Mouse (Mus musculus) kidney, embryonic 14.5 days (tissue): ENCODE measurements around the gene Tyw5. TPM values are rescaled to one million over a fixed set of nuclear protein-coding genes. Genes with fewer than 3 reads are reported as not detected.

Source experiments
- ATAC-seq: fragments of 200-750 bp; cut with Nextera tagmentation; 2 replicates; pipeline ENCODE4 v1.8.0; 2017; ENCODE audit warnings: moderate number of reproducible peaks, mild to moderate bottlenecking, moderate TSS enrichment, moderate library complexity; ENCODE audit not compliant: low FRiP score, low TSS enrichment
- H3K27ac ChIP-seq: fragments of 300-500 bp; sonication (generic); 2 replicates; pipeline ENCODE4 v1.5.1; 2014; ENCODE audit warnings: low read depth, mild to moderate bottlenecking, low read length, moderate library complexity, mixed read lengths
- H3K27me3 ChIP-seq: fragments of 300-500 bp; sonication (generic); 2 replicates; pipeline ENCODE4 v1.6.1; 2014; ENCODE audit warnings: mild to moderate bottlenecking, low read length; ENCODE audit not compliant: control insufficient read depth, insufficient read depth
- H3K36me3 ChIP-seq: fragments of 300-500 bp; sonication (generic); 2 replicates; pipeline ENCODE4 v1.6.1; 2014; ENCODE audit warnings: low read length, mixed read lengths; ENCODE audit not compliant: control insufficient read depth, insufficient read depth
- H3K4me1 ChIP-seq: fragments of 300-500 bp; sonication (generic); 2 replicates; pipeline ENCODE4 v1.6.1; 2014; ENCODE audit warnings: low read length, mixed read lengths; ENCODE audit not compliant: control insufficient read depth, insufficient read depth
- H3K4me2 ChIP-seq: fragments of 300-500 bp; sonication (generic); replicated peaks from 2 replicates; pipeline ENCODE4 v1.6.1; 2014; ENCODE audit warnings: low read depth, mild to moderate bottlenecking, low read length
- H3K4me3 ChIP-seq: fragments of 300-500 bp; sonication (generic); 2 replicates; pipeline ENCODE4 v1.5.1; 2014; ENCODE audit warnings: mild to moderate bottlenecking, low read length
- H3K9ac ChIP-seq: fragments of 300-500 bp; sonication (generic); 2 replicates; pipeline ENCODE4 v1.6.1; 2014; ENCODE audit warnings: low read depth, mild to moderate bottlenecking, low read length, moderate library complexity
- H3K9me3 ChIP-seq: fragments of 300-500 bp; sonication (generic); 2 replicates; pipeline ENCODE4 v1.6.1; 2016; ENCODE audit warnings: low read length; ENCODE audit not compliant: control insufficient read depth
- WGBS: fragments of 180-500 bp; shearing (Covaris S2); extraction: QIAGEN DNeasy Blood & Tissue Kit; methylation state at CpG from one replicate; pipeline ENCODE4 v1.1.7; 2014; 5-methylcytosine and 5-hydroxymethylcytosine counted together
- polyA plus RNA-seq: library from polyadenylated mRNA; unstranded; fragments of >200 nt; fragmentation: Nextera tagmentation; extraction: Ambion mirVana; gene quantifications from 2 replicates; pipeline ENCODE4 v1.2.1, GENCODE M21; 2014

Tyw5 gene
- polyA plus RNA-seq = 24.8 and 30.2 TPM in 2 replicates

DNA sequence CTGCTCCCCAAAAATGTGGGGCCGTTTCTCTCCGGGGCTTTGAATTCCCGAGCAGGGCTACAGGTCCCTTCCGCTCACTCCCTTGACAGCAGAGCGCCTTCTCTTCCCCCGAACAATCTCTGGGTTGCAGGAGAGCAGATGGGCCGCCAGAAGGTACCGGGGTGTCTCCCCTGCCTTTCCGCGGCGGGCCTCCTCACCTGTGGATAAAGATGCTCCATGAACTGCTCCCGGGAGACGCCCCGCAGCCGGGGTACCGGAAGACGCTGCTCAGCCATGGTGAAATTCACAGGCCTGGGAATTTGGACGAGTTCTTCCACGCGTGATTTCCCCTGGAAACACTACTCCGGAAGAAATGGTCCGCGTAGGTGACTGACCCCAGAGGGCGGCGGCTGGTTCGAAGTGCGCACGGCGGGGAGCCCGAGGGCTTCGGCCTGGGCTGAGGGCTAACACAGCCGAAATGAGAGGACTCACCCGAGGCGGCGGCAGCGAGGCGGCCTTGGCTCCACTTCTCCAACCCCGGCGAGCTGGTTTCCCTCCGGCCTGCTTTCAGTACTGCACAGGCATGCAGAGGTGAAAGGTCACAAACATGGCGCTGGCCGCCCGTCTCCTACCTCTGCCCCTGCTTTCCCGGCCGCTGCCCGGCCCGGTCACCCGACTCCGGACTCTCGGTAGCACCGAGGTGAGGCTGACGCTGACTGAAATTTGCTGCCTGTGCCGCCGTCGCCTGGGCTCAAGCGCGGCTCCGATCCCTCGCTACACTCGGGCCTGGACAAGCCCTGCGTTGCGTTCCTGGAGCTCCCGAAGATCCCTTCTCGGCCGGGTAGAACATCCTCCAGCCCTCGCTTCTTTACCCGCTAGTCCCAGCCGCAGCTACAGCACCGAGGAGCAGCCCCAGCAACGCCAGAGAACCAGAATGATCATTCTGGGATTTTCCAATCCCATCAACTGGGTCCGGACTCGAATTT is at the start of gene Tyw5, which contains the start of gene Maip1:
Gene Tyw5 (minus strand): TSS at position 915 of the 965 bp plus-strand sequence.
Gene Maip1 (plus strand): TSS at position 142 of the 965 bp plus-strand sequence.
- ATAC-seq = peak; percentile 94
- Histone ChIP-seq H3K36me3 (no peaks in the 10 kb centered on the region), H3K27me3 (no peaks in the 10 kb centered on the region), H3K27ac (peak within 1 kb of the TSS; percentile 95), H3K4me2 (peak within 1 kb of the TSS; percentile 68), H3K9ac (peak within 1 kb of the TSS; percentile 92), H3K4me1 (peaks cover 15% of the 10 kb centered on the region; the same call in 1 of the 2 replicates), H3K9me3 (no peaks in the 10 kb centered on the region), H3K4me3 (peak within 1 kb of the TSS; percentile 93)
- under 1% methylated on average over 72 of the region's 72 CpGs for WGBS

GRCm38 (mm10) chr1:57450241-57450640 is 43.3 kb upstream of the Tyw5 start:
- H3K36me3 ChIP-seq = no peaks in the 10 kb centered on the region
- no peak overlapping the region for H3K4me3 ChIP-seq
- 95% methylated on average over 1 of the region's 1 CpGs for WGBS
- H3K4me1 ChIP-seq = no peaks in the 10 kb centered on the region
- no peaks in the 10 kb centered on the region for H3K27me3 ChIP-seq
- H3K27ac ChIP-seq = no peak overlapping the region
- H3K4me2 ChIP-seq = no peak overlapping the region
- H3K9me3 ChIP-seq = no peaks in the 10 kb centered on the region
- no peak for ATAC-seq
- H3K9ac ChIP-seq = no peak overlapping the region

DNA sequence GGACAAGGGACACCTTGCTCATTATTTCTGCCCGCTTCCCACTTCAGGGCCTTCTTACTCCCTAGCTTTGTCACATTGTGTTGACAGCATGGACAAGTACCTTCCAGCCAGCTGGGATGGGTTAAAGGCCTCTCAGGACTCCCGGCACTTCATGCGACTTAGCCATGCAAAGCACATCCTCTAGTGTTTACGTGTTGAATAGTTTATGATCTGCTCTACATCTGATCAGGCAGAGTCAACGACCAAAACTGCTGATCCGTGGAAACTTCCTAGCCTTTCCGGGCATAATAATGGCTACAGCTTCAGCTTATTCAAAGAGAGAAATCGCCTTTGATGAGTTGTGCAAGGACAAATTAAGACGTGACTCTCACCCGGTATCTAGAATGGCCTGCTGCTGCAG is 38.8 kb upstream of the Tyw5 start:
- H3K27ac ChIP-seq = no peak overlapping the region; the same call in 1 of the 2 replicates
- no peak overlapping the region for H3K4me2 ChIP-seq
- ATAC-seq = peak; percentile 84
- no peak overlapping the region for H3K9ac ChIP-seq
- no peaks in the 10 kb centered on the region for H3K36me3 ChIP-seq
- H3K9me3 ChIP-seq = peaks cover 3% of the 10 kb centered on the region; the same call in 1 of the 2 replicates
- 30% methylated on average over 10 of the region's 10 CpGs for WGBS
- H3K4me3 ChIP-seq = no peak overlapping the region
- H3K4me1 ChIP-seq = no peaks in the 10 kb centered on the region
- no peaks in the 10 kb centered on the region for H3K27me3 ChIP-seq

GRCm38 (mm10) chr1:57440771-57441170 is 33.9 kb upstream of the Tyw5 start:
- Histone ChIP-seq H3K4me1 (no peaks in the 10 kb centered on the region), H3K4me2 (no peak overlapping the region), H3K9ac (no peak overlapping the region), H3K9me3 (peaks cover 3% of the 10 kb centered on the region; the same call in 1 of the 2 replicates), H3K27me3 (no peaks in the 10 kb centered on the region), H3K27ac (no peak overlapping the region), H3K4me3 (no peak overlapping the region), H3K36me3 (no peaks in the 10 kb centered on the region)
- WGBS = 62% methylated on average over 4 of the region's 4 CpGs
- ATAC-seq = no peak

DNA sequence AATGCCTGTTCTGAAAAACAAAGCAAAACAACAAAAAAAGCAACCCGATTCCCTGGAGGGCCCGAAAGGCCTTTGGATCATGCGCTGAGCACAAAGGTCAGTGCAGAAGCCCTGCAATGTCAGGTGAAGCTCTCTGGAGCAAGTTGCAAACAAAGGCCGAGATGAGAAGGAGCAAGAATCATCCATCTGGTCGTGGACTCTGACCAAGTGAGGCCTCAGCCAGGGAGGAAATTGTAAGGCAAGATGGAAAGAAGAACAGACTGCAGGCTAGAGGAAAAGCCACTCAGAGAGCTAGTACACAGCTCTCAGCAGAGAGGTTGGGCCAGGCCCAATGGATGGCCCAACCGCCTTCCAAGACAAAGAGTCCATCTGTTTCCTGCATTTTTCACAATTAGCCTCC is 32.1 kb upstream of the Tyw5 start:
- Histone ChIP-seq H3K4me3 (no peak overlapping the region), H3K4me1 (no peaks in the 10 kb centered on the region)
- WGBS = 83% methylated on average over 6 of the region's 6 CpGs

GRCm38 (mm10) chr1:57436954-57437353 is 30.1 kb upstream of the Tyw5 start:
- no peaks in the 10 kb centered on the region for H3K27me3 ChIP-seq
- 35% methylated on average over 9 of the region's 9 CpGs for WGBS
- no peak overlapping the region for H3K27ac ChIP-seq
- H3K4me2 ChIP-seq = peak overlapping the region; percentile 32
- H3K36me3 ChIP-seq = no peaks in the 10 kb centered on the region
- H3K4me1 ChIP-seq = no peaks in the 10 kb centered on the region
- no peak for ATAC-seq
- 0 out of 2 replicates have a peak overlapping the region, but pooled peaks have one; percentile 9 for H3K4me3 ChIP-seq
- peak overlapping the region; percentile 37; the same call in 1 of the 2 replicates for H3K9ac ChIP-seq
- H3K9me3 ChIP-seq = no peaks in the 10 kb centered on the region

More for the DNA sequence above, 32.1 kb upstream of the Tyw5 start:
- H3K36me3 ChIP-seq = no peaks in the 10 kb centered on the region
- H3K4me2 ChIP-seq = no peak overlapping the region
- no peak overlapping the region for H3K9ac ChIP-seq
- peaks cover 3% of the 10 kb centered on the region; the same call in 1 of the 2 replicates for H3K9me3 ChIP-seq
- ATAC-seq = no peak
- no peak overlapping the region for H3K27ac ChIP-seq
- no peaks in the 10 kb centered on the region for H3K27me3 ChIP-seq

DNA sequence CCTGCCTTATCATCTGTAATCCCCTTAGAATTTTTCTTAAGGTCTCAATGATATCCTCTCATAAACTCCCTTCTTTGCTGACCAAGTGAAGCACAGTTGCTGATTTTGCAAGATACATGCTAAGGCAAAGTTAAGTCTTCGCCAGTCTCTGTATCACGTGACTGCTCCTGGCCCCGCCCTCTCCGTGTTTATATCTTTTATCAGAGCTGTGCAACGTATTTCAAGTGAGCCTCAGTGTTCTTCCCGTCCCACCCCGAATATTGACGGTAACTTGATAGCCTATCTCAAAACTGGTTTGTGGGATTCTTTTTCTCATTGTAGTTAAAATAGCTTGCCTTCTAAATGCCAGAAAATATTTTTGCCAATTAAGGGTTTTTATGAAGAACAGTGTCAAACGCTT is 29.5 kb upstream of the Tyw5 start:
- Histone ChIP-seq H3K9ac (no peak overlapping the region), H3K4me1 (no peaks in the 10 kb centered on the region), H3K9me3 (no peaks in the 10 kb centered on the region), H3K4me3 (no peak overlapping the region), H3K4me2 (peak overlapping the region; percentile 32), H3K27me3 (no peaks in the 10 kb centered on the region), H3K36me3 (no peaks in the 10 kb centered on the region), H3K27ac (no peak overlapping the region)
- WGBS = 45% methylated on average over 9 of the region's 9 CpGs
- ATAC-seq = peak; percentile 39; the same call in 1 of the 2 replicates

DNA sequence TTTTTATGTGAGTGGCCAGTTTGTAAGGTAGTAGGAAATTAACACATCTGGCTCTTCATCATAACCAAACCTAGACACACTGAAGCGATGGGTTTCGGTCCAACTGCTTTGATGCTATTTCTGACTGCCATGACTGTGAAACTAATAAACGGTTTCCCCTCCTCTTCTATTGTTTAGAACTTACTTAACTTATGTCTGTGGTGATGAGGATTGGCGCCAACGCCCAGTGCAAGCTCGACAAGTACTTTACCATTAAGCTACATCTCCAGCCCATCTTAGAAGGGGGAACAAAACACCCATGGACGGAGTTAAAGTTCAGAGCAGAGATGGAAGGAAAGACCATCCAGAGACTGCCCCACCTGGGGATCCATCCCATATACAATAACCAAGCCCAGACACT is 26.2 kb upstream of the Tyw5 start:
- Histone ChIP-seq H3K4me2 (no peak overlapping the region), H3K4me1 (peaks cover 7% of the 10 kb centered on the region; the same call in 1 of the 2 replicates), H3K36me3 (no peaks in the 10 kb centered on the region), H3K27me3 (no peaks in the 10 kb centered on the region), H3K9me3 (no peaks in the 10 kb centered on the region), H3K4me3 (no peak overlapping the region), H3K9ac (no peak overlapping the region), H3K27ac (no peak overlapping the region)
- whole genome bisulfite sequencing = 92% methylated on average over 7 of the region's 7 CpGs
- no peak for ATAC-seq
